Mouse (Mus musculus) Patski (cell line): ENCODE data around the gene Wnt5b. TPM values are rescaled to one million over a fixed set of nuclear protein-coding genes. Genes with fewer than 3 reads are reported as not detected.

ENCODE experiments used
- ATAC-seq: fragments of 100-300 bp; one replicate; pipeline ENCODE4 v1.8.0; 2021
- CTCF ChIA-PET: fragments of 350-600 bp; sonication (Branson Sonifier 250); formaldehyde crosslinking; loops from one replicate; lab custom pipeline; 2022; ENCODE audit warnings: inconsistent platforms; lab: Charles Lee
- POLR2A ChIA-PET: fragments of 350-600 bp; sonication (Branson Sonifier 250); formaldehyde crosslinking; loops from one replicate; lab custom pipeline; 2022; ENCODE audit warnings: antibody characterized with exemption, inconsistent platforms; lab: Charles Lee
- DNase-seq: peaks from one replicate; pipeline ENCODE4 v3.0.0-alpha.2; 2011; ENCODE audit warnings: low read depth, low spot score
- H3K27me3 ChIP-seq: fragments of 371-371 bp; one replicate; pipeline ENCODE4 v1.5.1; 2021
- CTCF ChIP-seq: fragments of 100-300 bp; IDR thresholded peaks from one replicate; pipeline ENCODE4 v1.5.1; 2021
- in situ Hi-C: fragments of 300-500 bp; cut with MboI; formaldehyde crosslinking; loops from 3 replicates; pipeline ENCODE4 v1.11.1; 2018; ENCODE audit warnings: low pct_unique_long_range_greater_than_20kb, mixed read lengths
- polyA plus RNA-seq: library from polyadenylated mRNA; unstranded; gene quantifications from one replicate; pipeline ENCODE4 v1.2.3, GENCODE M21; 2021

Gene Wnt5b
- polyA plus RNA-seq, 1 experiment from 2014 or later: 9.8 TPM

GRCm38 (mm10) chr6:119420357-119420756 is 123.8 kb downstream of the Wnt5b start:
- in situ Hi-C loops: no loop called here
- ATAC-seq: no peak
- H3K27me3 ChIP-seq: peaks cover 3% of the 10 kb centered on the region
- ChIA-PET CTCF (interaction anchor here (1.6 kb wide), 1 partner anchor 10 kb away, joined by 6 read pairs; no protein-coding TSS in a partner anchor), POLR2A (no interaction called here)
- no peak for DNase-seq
- TF ChIP-seq CTCF: no peak

DNA sequence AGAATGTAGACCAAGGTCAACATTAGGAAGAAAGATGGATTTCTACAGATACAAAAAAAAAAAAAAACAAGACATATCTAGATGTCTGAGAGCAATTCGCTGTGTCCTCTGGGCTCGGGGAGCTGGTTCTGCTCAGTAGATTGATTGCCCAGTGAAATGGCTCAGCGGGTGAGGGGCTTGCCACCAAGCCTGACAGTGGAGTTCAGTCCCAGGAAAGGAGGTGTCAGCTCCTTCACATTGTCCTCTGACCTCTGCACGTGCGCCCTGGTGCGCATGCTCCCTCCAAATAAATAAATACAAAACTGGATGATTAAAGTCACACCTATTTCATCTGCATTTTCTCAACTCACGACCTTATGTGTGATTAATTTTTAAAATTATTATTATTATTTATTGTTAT is 124.7 kb downstream of the Wnt5b start:
- ChIA-PET CTCF (no interaction called here), POLR2A (no interaction called here)
- in situ Hi-C loops: no loop called here
- H3K27me3 ChIP-seq: peaks cover 3% of the 10 kb centered on the region
- ATAC-seq: no peak
- DNase-seq: no peak
- TF ChIP-seq CTCF: no peak

DNA sequence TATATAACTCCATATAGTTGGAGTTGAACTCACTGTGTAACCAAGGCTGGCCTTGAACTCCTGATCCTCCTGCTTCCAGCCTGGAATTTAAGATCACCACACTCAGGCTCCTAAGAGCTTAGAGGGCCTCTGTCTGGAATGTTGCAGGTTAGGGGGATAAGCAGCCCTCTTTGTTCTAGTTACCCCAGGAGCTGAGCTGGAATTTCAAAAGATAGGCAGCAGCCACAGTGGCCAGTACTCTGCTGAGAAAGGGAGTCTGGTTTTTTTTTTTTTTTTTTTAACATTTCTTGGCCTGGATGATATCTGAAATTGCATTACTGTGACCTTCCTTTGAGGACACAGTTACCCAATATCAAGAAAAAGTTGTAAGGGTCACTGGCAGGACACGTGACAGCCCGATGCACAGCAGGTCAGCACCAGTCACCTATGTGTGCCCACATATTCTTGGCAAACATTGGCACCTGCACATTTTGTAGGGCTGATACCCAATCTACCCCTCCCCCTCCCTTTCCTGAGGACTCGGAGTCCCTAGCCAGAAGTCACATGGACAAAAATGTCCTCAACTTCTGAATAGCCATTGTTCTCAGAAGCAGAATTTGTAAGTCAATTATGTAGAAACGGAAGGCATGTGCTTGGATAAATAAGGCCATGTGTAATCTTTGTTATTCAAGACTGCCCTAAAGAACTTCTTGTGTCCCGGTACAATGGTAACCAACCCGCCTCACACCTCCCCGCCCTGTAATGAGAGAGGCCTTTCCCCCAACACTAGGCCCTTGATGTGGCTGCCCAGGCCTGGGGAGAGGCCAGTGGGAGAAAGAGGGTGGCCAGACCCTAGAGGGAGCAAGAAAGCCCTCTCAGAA is 125.5 kb downstream of the Wnt5b start:
- DNase-seq (no peak), ATAC-seq (no peak)
- CTCF ChIA-PET: no interaction called here

GRCm38 (mm10) chr6:119417821-119418220 is 126.3 kb downstream of the Wnt5b start:
- in situ Hi-C loops: no loop called here
- TF ChIP-seq CTCF: no peak
- H3K27me3 ChIP-seq: peaks cover 3% of the 10 kb centered on the region
- ChIA-PET CTCF (no interaction called here), POLR2A (no interaction called here)
- DNase-seq: no peak
- no peak for ATAC-seq

More for the DNA sequence above, 125.5 kb downstream of the Wnt5b start:
- peaks cover 3% of the 10 kb centered on the region for H3K27me3 ChIP-seq
- in situ Hi-C loops: no loop called here
- POLR2A ChIA-PET: no interaction called here
- TF ChIP-seq CTCF: no peak

GRCm38 (mm10) chr6:119417354-119417753 is 126.8 kb downstream of the Wnt5b start, which contains the start of gene Adipor2:
TSS of gene Adipor2 (minus strand) at chr6:119417704.
- peaks cover 3% of the 10 kb centered on the region for H3K27me3 ChIP-seq
- ChIA-PET CTCF (no interaction called here), POLR2A (no interaction called here)
- DNase-seq (no peak), ATAC-seq (no peak)
- TF ChIP-seq CTCF: no peak
- in situ Hi-C loops: no loop called here

DNA sequence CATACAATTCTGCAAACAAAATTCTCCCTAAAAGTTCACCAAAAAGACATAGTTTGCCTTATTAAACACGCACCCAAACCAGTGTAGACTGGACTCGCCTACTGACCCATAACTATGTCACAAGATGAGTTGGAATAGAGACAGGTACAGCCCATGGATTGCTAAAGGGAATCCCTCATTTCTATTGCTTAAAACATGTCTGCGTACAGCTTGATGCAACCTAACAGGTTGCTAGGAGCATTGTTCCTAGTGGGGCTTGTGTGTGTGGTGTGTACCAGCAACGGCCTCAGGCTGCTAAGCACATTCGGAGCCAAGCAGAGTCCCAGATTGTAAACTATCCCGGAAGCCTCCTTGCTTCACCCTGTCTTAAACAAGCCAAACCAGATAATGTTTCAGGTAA is 127.5 kb downstream of the Wnt5b start:
- TF ChIP-seq CTCF: no peak
- DNase-seq (no peak), ATAC-seq (no peak)
- H3K27me3 ChIP-seq: peaks cover 3% of the 10 kb centered on the region
- CTCF ChIA-PET: no interaction called here
- in situ Hi-C loops: no loop called here
- POLR2A ChIA-PET: no interaction called here

- no peak for ATAC-seq
- DNase-seq: no peak
- ChIA-PET POLR2A (no interaction called here), CTCF (interaction anchor here (1.2 kb wide), 1 partner anchor 30 kb away, joined by 3 read pairs; no protein-coding TSS in a partner anchor)
- no peak for TF ChIP-seq CTCF
- in situ Hi-C loops: no loop called here
- H3K27me3 ChIP-seq: peaks cover 3% of the 10 kb centered on the region
Observed at GRCm38 (mm10) chr6:119414262-119415043, 129.7 kb downstream of the Wnt5b start.

- CTCF ChIA-PET: no interaction called here
- no peak for ATAC-seq
- POLR2A ChIA-PET: no interaction called here
- no peak for TF ChIP-seq CTCF
- in situ Hi-C loops: no loop called here
- H3K27me3 ChIP-seq: peaks cover 3% of the 10 kb centered on the region
- no peak for DNase-seq
Observed at GRCm38 (mm10) chr6:119412588-119412987, 131.6 kb downstream of the Wnt5b start.

- CTCF ChIA-PET: no interaction called here
- DNase-seq (no peak), ATAC-seq (no peak)
- no peaks in the 10 kb centered on the region for H3K27me3 ChIP-seq
- in situ Hi-C loops: no loop called here
- no peak for TF ChIP-seq CTCF
- POLR2A ChIA-PET: no interaction called here
Observed at GRCm38 (mm10) chr6:119411511-119411910, 132.6 kb downstream of the Wnt5b start.

DNA sequence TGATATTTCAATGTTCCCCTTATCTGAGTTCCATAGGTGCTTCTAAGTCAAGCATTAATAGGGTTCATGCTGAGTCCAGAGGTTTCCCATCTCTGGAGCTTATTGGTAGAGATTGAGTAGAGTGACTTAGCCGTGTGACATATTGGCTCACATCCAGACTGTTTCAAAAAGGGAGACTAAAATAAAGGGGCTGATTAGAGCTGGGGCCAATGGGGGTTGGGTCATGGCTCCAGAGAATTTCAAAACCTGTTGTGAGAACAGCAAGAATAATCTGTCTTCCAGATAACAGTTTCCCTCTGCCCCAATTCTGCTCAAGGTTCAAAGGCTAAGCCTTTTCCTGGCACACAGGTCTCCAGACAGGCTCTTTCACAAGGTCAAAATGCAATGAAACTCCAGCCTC is 134.4 kb downstream of the Wnt5b start:
- no peak for TF ChIP-seq CTCF
- no peak for ATAC-seq
- no peak for DNase-seq
- ChIA-PET POLR2A (no interaction called here), CTCF (interaction anchor here (0.8 to 0.9 kb wide), 2 partner anchors 9 to 12 kb away, joined by 3 to 4 read pairs; no protein-coding TSS in a partner anchor)
- in situ Hi-C loops: no loop called here
- H3K27me3 ChIP-seq: peaks cover 11% of the 10 kb centered on the region

GRCm38 (mm10) chr6:119408582-119408981 is 135.6 kb downstream of the Wnt5b start:
- ATAC-seq (no peak), DNase-seq (no peak)
- POLR2A ChIA-PET: no interaction called here
- CTCF ChIA-PET: no interaction called here
- in situ Hi-C loops: no loop called here
- peaks cover 19% of the 10 kb centered on the region for H3K27me3 ChIP-seq
- no peak for TF ChIP-seq CTCF
